Mouse (Mus musculus): ENCODE data around the gene Ppp1ca.

DNA sequence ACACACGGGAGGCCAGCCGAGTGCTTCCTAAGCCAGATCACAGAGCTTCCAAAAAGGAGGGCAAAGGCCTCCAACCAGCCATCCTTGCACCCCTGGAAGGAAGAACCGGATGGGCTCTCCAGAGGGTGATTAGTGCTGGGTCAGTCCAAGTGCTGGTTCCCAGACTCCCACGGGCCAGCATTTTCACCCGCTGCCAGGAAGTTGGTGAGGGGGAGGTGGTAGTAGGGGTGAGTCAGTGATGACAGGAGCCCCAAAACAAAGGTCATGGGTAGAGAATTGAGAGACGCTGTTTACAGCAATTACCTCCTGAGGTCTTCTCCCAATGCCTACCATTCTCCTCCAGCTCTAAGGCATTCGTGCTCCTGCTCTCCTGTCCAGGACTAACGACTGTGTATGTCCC lies 38.5 kb downstream of the Ppp1ca start:
- no peak for TF ChIP-seq CTCF (IDR thresholded peaks at IDR 0.05; ENCODE audit: control insufficient read depth, insufficient read depth, insufficient read length)
- no peak for TF ChIP-seq USF1 (IDR thresholded peaks at IDR 0.05; ENCODE audit: low read depth)
- no peak for TF ChIP-seq CEBPB (IDR thresholded peaks at IDR 0.05; ENCODE audit: low read depth)
- peak; percentile 7 for TF ChIP-seq FOSL1 (IDR thresholded peaks at IDR 0.05; ENCODE audit: insufficient read depth, low read length, poor library complexity, severe bottlenecking)
